Mouse (Mus musculus): Measurements from ENCODE around the gene Msh3.

The Msh3 gene

DNA sequence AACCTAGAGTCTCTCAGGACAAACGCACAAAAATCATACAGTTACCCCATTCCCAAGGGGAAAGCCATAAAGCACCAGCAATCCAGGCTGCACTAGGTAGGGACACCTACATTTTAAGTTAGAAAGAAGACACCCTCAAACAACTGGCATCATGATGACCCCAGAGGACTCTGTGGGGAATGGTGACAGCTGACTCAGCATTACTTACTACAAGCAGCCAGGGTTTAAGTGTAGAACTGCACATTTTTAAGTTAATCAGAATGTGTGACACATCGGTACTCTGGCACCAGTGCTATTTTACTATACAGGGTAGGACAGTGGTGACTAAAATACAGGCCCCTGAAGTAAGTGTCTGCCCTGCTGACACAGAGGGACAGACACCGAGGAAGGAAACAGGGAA is 24.2 kb downstream of the Msh3 start:
- no peak for DNase-seq (ENCODE audit: low read depth, low spot score)

DNA sequence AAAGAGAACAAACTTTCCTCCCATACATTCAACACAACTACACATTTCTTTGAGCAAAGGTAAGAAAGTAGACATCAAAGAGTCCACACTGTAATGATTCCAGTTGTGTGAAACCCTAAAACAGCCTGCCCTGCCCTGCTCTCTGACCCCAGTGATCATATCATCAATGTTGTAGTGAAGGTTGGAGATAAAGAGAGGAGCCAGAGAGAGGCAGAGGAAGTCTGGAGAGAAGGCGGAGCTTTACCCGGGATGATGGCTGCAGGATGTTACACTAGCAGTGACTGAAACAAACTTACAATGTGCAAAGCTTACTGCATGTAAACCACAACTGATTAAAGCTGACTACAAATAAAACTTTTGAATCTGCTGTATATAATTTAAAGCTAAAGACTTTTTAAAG is 26.8 kb downstream of the Msh3 start:
- DNase-seq (ENCODE audit: low read depth, low spot score): no peak

DNA sequence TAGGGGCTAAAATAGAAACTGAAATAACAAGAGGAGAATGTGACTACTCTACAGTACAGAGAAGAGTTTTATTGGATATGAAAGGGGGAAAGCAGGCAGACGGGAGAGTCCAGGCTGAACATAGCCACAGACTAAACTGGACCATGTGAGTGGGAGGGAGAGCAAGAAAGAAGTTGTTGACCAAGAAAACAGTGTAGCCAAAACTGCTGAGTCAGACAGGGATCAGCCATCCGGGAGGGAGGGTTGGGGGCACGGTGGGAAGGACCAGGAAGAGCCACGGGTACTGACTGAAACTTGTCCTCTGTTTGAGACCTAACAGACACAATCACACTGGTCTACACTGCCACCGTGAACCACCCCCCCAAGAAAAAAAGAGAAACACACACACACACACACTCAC is 28.8 kb downstream of the Msh3 start:
- DNase-seq (ENCODE audit: low read depth, low spot score): no peak

DNA sequence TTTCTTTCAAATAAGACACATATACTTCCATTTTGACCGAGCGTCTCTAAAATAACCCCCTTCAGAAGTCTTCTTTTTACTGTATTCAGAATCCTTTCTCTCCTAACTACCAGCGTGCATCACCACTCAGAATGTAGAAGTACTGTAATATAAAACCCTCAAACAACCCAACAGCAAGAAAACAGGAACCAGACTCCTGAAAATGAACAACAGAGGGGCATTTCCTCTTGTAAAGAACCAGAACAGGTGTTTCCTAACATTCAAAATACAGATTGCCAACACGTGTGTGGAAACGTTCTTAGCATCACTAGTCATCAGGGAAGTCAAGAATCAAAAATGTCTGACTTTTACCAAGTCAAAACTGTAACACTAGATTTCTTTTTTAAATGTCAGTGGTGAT is 34.0 kb downstream of the Msh3 start:
- no peak for DNase-seq (ENCODE audit: low read depth, low spot score)

DNA sequence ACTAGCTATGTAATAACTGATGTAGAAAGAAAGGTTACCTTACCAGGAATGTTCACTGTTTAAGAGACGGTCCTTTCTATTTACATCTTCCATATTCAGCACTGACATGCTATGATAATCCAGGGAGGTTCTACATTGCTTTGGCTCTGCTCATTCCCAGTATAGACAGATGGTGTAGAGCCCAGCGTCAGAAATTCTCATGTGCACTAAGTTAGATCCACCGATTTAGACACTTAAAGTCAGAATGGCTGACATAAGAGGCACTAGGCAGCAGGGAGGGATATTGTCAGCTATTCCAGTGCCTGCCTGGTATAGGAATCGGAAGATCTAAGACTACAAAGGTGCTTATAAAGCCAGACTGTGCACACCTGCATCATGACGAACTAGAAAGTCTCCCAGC is 40.2 kb downstream of the Msh3 start:
- no peak for DNase-seq (ENCODE audit: low read depth, low spot score)

DNA sequence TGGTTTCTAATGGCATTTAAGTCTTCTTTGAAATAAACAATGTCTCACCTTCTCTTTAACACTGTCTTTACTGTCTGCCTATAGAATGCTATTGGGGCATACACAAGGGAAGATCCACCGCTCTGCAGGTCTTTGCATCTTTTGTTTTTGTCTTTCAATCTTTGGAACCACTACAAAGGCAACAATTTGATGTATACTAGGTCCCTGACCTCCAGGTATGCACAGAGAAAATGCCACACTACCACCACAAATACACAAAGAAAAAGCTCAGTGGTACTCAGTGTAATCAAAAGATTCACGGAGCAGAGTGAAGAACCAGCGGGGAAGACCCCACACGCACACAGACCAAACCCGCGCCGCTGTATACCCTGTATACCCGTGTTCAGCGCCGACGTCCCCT is 49.1 kb downstream of the Msh3 start, which contains the start of gene Gm20379:
Gene Gm20379 (plus strand): TSS at position 301 of the 400 bp plus-strand sequence.
- no peak for DNase-seq (ENCODE audit: low read depth, low spot score)

DNA sequence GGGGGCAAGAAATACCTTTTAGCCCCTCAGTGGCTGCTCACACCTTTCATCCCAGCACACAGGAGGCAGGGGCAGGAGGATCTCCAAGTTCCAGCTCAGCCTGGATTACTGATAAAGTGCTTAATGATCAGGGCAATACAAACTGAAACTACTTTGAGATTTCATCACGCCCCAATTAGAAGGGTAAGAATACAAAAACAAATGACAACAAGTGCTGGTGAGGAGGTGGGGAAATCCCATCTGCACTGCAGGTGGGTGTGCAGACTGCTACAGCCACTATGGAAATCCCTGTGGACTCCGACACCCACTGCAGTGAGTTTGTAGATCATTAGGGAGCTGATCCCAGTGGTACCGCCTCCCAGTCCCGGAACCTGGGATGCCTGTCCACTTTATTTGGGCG is 50.5 kb downstream of the Msh3 start:
- DNase-seq (ENCODE audit: low read depth, low spot score): no peak

DNA sequence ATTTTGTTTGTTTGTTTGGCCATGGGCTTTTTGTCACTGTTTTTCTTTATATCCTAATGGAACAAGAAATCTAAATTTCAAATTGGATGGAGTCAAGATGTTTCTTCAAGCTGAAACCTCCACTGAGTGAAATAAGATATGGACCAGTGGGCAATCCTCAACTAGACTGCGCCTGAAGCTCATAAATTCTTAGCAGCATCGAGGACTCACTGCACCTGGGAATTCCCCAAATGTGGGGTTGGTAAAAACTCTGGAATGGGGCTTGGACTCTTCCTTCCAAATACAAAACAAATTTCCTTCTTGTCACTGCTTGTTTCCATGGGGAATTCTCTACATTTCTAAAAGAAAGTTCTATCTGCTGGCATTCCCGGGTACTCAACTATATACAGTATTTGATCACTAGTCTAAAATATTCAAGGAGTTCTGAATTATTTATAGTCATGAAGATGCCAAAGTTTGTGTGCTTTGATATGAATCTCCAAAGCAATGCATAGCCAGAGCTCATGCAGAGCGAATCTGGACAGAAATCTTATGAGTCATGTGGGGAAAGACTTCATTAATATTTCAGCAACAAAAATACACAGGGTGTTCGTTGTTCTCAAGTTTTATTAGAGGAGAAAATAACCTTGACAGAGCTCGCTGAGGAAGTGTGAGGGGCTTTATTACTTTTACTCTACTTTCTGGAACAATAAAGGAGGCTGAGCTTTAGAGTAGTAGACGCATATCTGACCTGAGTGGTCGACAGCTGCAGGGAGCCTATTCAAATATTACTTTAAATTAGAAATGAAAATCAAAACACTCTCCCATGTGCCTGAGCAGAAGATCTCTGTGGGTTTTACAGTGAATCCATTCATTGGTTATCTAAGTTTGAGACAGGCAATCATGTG is 51.5 kb downstream of the Msh3 start:
- no peak for DNase-seq (ENCODE audit: low read depth, low spot score)

DNA sequence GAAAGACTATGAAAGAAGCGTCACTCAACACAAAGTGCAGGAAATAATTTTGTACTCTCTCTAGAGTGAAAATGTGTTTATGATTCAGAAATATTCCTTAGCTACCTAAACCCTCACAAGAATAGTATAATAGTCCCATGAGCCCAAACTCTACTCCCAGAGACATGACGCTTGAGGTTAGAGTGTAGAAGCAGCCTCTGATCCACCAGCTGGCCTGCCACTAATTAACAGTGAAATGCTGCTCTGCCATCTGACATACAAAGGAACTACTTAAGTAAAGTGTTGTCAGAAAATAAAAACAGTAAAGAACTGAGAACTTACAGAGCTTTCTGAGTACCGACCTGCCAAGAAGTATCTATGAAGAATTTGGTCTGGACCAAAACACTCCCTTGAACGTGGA is 52.3 kb downstream of the Msh3 start:
- no peak for DNase-seq (ENCODE audit: low read depth, low spot score)

DNA sequence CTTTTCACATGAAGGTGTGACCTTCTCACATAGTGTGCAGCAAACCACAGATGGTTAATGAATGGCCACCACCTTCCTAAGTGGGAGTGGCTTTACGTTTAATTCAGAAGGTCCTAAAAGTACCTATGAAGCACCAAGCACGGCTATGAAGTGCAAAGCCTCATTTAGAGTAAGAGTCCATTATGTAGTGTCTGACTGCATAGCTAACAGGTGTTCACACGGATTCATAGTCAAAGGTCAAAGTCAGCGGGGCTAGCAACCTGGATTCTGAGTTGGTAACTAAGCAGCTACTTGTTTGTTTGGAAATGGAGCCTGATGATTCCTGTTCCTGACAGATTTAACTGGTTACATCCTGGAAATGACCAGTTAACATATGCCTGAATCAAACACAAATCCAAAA is 53.0 kb downstream of the Msh3 start:
- no peak for DNase-seq (ENCODE audit: low read depth, low spot score)

DNA sequence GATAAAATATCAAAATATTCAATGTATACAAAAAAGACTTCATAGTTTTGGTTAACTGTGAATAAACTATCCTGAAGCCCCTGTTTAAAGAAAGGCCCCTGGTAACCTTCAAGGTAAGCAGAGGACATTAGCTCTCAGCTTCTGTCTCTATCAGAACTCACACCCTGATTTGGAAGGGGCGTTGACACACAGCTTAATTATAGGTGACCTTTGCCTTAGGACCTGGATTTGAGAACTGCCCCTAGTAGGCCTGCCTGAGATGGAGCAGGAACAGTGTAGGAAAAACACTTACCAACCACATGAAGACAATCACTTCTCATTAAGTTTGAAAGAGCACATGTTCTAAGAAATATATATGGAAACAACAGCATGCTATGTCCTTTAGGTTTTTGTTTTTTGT is 55.3 kb downstream of the Msh3 start:
- no peak for DNase-seq (ENCODE audit: low read depth, low spot score)

DNA sequence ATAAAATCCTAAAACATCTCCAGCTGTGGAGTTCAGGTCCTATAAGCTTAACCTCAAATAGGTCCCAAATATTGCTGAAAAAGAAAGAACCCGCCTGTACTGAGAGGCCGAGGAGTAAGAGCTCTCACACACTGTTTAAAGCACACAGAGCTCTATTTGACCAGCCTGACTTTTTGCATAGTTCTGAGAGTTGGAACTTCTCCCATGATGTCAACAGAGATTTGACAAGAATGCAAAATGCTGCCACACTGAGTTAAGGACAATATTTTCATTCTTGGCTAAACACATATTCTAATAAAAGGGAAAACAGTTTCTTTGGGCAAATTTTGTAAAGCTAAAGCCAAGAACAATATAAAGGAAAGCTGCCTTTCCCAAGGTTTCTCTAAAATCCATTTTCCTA is 57.8 kb downstream of the Msh3 start:
- no peak for DNase-seq (ENCODE audit: low read depth, low spot score)

DNA sequence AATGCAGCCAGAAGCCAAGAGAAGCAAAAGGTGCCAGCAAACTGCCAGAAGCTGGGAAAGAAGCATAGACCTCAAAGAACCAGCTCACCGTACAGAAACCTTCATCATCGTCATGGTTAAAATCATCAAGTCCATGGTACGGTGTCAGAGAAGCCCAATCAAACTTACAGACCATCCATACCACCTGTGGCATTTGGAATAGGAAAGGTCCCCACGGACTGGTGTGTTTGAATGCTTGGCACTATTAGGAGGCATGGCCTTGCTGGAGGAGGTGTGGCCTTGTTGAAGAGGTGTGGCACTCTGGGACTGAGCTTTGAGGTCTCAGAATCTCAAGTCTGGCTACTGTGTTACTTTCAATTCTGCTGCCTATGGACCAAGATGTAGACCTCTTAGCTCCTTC is 58.3 kb downstream of the Msh3 start:
- DNase-seq (ENCODE audit: low read depth, low spot score): no peak

DNA sequence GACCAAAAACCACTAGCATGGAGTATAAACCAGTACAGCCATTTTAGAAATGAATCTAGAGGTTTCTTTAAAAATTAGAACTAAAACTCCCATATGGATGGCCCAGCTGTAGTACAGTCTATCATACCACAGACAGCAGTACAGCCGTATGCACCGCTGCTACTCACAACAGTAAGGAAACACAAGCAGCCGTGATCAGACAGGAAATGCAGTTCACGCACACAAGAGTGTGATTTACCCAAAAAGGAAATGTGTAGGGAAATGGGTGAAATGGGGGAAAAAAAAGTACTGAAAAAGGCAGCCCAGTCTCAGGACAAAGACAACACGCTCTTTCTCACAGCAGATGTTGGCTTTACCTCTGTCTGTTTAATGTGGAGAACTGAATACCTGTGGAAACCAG is 60.9 kb downstream of the Msh3 start:
- DNase-seq (ENCODE audit: low read depth, low spot score): no peak

DNA sequence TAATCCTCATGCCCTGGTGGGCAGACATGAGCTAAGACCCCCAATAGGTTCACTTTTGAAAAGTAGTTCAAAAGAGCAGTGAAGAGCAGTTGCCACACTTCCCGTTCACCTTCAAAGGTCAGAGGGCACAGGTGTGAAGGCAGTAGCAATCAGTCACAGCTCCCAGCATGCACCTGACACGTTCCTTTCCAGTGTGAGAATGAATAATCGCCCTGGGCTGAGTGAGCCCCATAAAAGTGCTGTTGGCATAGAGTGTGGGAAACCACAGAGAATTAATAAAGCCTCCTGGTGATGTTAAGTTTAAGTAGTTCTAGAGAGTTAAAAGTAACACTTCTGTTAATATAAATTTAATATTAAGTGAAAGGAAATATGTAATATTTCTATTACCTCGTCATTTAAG is 63.2 kb downstream of the Msh3 start:
- no peak for DNase-seq (ENCODE audit: low read depth, low spot score)

DNA sequence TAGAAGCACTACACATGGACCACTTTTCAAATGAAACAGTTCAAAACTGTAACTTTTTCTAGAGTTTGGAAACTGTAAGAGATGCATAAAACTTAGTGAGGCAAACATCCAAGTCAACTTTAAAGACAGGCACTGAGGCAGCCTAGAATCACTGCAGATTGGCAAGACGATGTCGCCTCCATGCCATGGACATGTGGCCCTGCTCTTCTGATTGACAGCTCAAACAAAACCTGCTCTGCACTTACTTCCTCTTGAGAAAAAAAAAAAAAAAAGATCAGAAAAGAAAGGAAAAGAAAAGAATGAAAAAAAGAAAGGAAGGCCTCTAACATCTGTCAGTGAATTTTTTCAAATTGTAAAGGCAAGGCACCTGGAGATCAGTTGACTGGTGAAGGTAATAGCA is 77.8 kb downstream of the Msh3 start:
- DNase-seq (ENCODE audit: low read depth, low spot score): no peak

DNA sequence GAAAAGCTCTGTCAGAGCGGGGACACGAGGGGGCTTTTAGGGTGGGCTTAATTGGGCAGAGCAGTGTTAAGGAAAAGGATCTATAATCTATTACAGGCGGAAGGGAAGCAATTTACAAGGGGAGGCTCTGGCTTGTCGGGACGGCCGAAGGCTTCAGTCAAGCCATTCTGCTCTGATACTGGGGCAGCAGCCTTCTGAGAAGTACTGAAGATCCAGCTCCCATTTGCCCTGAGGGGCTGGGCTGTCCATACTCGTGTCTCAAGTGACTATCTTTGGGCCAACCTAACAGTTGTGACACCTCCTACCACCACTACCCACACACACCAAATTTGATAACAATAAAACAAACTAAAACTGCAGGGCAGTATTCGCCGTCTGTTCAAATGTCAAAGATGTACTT is 79.5 kb downstream of the Msh3 start:
- DNase-seq (ENCODE audit: low read depth, low spot score): no peak

DNA sequence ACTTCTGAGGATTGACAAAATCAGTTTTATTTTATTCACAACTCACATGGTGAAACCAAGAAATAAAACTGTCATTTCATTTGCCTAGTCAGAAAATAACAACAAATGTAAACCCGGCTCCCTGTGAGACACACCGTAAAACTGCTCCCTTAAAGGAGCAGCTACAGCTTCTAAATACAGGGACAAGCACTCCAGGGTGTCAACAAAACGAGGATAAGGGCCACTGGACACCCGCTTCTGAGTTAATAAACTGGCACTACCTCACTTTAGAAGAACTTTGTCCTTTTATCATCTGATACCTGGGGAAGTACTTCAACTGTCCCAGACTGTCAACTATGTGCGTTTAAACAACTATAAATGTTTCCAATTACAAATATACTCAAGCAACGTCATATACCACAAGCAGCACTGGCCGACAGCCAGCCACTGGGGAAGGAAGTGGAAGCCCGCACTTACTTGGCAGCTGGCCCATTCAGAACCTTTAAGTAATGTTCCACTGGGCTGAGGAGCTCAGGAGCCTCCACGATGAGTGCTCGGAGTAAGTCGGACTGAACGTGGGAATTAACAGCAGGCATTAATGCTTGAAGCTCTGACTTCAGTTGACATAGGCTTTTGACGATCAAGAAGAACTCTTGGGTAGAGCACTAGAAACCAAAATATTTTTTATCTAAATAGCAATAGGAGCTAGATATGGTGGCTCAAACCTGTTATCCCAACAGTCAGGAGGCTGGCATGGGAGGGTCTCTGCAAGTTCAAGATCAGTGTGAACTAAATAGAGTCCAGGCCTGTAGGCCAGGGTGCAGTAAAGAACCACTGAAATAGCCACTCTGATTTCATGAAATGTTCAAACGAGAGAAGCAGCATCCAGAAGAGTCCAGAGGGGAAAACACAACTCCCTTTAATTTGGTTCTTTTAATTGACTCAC is 80.3 kb downstream of the Msh3 start:
- peak; percentile 60 for DNase-seq (ENCODE audit: low read depth, low spot score)

DNA sequence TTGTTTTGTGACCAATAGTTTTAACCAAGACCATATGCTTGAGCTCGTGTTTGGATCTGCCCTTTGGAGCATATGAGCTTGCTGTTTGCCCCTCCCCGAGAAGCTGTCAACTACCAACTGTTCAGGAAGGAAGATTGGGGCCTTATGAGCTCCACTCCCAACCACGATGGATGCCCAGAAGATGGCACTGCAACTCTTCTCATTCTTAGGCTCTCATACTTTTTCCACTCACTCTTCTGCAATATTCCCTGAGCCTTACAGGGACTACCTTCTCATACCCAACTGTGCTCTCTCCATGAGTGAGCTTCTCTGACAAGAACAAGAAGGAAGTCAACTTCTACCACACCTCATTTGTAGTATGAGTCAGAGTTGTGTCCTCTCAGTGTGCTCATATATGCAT is 87.7 kb downstream of the Msh3 start:
- no peak for DNase-seq (ENCODE audit: low read depth, low spot score)

DNA sequence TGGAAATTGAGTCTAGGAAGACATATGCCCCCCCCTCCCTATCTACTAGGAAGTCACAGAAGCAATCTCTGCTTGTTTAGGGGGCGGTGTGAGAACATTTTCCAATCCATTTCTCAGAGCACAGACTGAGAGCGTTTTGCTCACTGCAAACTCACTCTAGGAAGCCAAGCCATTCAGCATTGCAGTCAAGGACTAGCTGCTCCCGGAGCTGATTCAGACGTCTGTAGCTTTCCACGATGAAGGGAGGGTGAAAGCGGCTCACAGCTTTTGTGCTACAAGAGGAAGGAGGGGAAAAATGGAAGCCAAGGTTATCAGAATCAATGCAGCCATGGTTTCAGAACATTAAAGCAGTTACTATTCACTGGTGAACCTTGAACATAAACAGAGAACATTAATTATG is 91.2 kb downstream of the Msh3 start:
- DNase-seq (ENCODE audit: low read depth, low spot score): peak; percentile 73

DNA sequence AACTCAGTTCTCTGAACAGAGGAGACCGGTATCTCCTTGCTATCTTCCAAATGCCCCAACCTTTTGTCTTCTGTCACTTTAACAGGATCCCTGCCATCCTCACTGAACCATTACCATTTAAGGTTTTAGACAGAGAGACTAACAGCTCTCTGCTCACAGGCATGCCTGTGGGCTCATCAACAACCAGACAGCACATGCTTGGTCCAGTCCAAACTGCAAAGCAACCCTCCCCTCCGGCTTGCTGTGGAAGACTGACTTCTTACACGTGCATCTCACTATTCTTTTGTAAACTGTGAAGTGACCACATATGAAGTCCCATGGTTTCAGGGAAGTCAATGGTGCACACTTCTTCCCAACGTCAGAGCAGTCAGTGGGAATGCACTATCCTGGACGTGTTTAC is 93.5 kb downstream of the Msh3 start:
- no peak for DNase-seq (ENCODE audit: low read depth, low spot score)

DNA sequence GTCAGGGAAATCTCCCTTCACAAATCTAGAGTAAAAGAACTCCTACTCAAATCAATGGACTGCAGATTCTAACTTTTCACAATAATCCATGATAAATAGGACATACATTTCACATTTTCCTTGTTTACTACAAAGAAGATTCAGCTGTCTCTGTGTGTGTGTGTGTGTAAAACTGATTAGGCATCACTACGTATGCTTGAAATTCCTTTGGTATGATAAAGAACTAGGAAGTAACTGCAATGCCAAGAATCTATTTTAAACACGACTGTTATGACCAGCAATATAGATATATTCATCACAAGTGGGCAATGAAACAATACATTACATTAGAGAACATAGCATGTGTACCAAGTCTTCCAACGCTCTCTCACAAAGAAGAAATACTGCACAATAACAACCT is 99.3 kb downstream of the Msh3 start:
- no peak for DNase-seq (ENCODE audit: low read depth, low spot score)

DNA sequence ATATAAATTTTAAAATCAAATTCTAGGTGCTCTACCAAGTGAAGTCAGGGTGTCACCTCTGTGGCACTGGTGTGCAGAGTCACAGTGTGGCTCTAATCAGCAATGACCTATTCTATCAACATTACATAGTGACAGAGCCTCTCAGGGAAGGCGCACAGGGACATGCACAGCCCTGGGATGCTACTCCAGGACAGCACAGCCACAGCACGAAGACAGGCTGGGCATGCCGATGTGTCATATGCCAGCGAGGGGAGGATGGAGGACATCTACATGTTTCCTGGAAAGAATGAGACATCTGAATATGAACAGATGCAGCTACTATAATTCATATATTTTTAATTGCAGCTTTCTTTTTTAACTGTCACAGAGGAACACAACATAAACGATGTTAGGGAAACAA is 101.0 kb downstream of the Msh3 start:
- DNase-seq (ENCODE audit: low read depth, low spot score): no peak

Data from brain, adult 2 months (tissue).